Mouse (Mus musculus) liver, embryonic 15.5 days (tissue): ENCODE results near the gene Aox2. TPM values are rescaled to one million over a fixed set of nuclear protein-coding genes. Genes with fewer than 3 reads are reported as not detected.

Experiments used
- ATAC-seq: fragments of 200-750 bp; cut with Nextera tagmentation; 2 replicates; pipeline ENCODE4 v1.8.0; 2017; ENCODE audit warnings: moderate number of reproducible peaks, mild to moderate bottlenecking, moderate library complexity; ENCODE audit not compliant: insufficient read depth
- H3K27ac ChIP-seq: fragments of 300-500 bp; sonication (generic); replicated peaks from 2 replicates; pipeline ENCODE4 v1.5.1; 2015; ENCODE audit warnings: mild to moderate bottlenecking, inconsistent platforms
- H3K27me3 ChIP-seq: fragments of 300-500 bp; sonication (generic); 2 replicates; pipeline ENCODE4 v1.6.1; 2015; ENCODE audit warnings: mild to moderate bottlenecking, inconsistent platforms
- H3K36me3 ChIP-seq: fragments of 300-500 bp; sonication (generic); replicated peaks from 2 replicates; pipeline ENCODE4 v1.6.1; 2015; ENCODE audit warnings: moderate library complexity, mild to moderate bottlenecking, inconsistent platforms
- H3K4me1 ChIP-seq: fragments of 300-500 bp; sonication (generic); replicated peaks from 2 replicates; pipeline ENCODE4 v1.6.1; 2015; ENCODE audit warnings: inconsistent platforms
- H3K4me2 ChIP-seq: fragments of 300-500 bp; sonication (generic); 2 replicates; pipeline ENCODE4 v1.6.1; 2015; ENCODE audit warnings: moderate library complexity, mild to moderate bottlenecking, inconsistent platforms
- H3K4me3 ChIP-seq: fragments of 300-500 bp; sonication (generic); replicated peaks from 2 replicates; pipeline ENCODE4 v1.5.1; 2015; ENCODE audit warnings: mild to moderate bottlenecking, inconsistent platforms
- H3K9ac ChIP-seq: fragments of 300-500 bp; sonication (generic); 2 replicates; pipeline ENCODE4 v1.6.1; 2015; ENCODE audit warnings: moderate library complexity, mild to moderate bottlenecking, inconsistent platforms
- H3K9me3 ChIP-seq: fragments of 300-500 bp; sonication (generic); replicated peaks from 2 replicates; pipeline ENCODE4 v1.6.1; 2016; ENCODE audit warnings: inconsistent platforms
- WGBS: fragments of 180-500 bp; shearing (Covaris S2); methylation state at CpG from one replicate; pipeline ENCODE4 v1.1.7; 2015; ENCODE audit warnings: mixed read lengths; ENCODE audit not compliant: insufficient replicate concordance; 5-methylcytosine and 5-hydroxymethylcytosine counted together
- polyA plus RNA-seq: library from polyadenylated mRNA; unstranded; fragments of >200 nt; fragmentation: Nextera tagmentation; extraction: Ambion mirVana; gene quantifications from 2 replicates; pipeline ENCODE4 v1.2.1, GENCODE M21; 2015

Aox2 gene
- polyA plus RNA-seq, 1 experiment from 2014 or later: not detected

- Histone ChIP-seq H3K27me3 (no peaks in the 10 kb centered on the region), H3K36me3 (no peaks in the 10 kb centered on the region), H3K4me2 (no peak overlapping the region), H3K9me3 (no peaks in the 10 kb centered on the region), H3K4me3 (no peak overlapping the region), H3K4me1 (no peaks in the 10 kb centered on the region), H3K27ac (no peak overlapping the region), H3K9ac (no peak overlapping the region)
- ATAC-seq: no peak
- WGBS: 38% methylated on average over 16 of the region's 16 CpGs
Measured at GRCm38 (mm10) chr1:58289863-58290469, 11.8 kb downstream of the Aox2 start.

- H3K9ac ChIP-seq: no peak overlapping the region
- H3K9me3 ChIP-seq: no peaks in the 10 kb centered on the region
- H3K36me3 ChIP-seq: no peaks in the 10 kb centered on the region
- ATAC-seq: no peak
- no peak overlapping the region for H3K27ac ChIP-seq
- H3K27me3 ChIP-seq: no peaks in the 10 kb centered on the region
- no peak overlapping the region for H3K4me3 ChIP-seq
- no peak overlapping the region for H3K4me2 ChIP-seq
- H3K4me1 ChIP-seq: no peaks in the 10 kb centered on the region
- WGBS: 55% methylated on average over 13 of the region's 13 CpGs
Measured at GRCm38 (mm10) chr1:58291394-58292300, 13.5 kb downstream of the Aox2 start.

GRCm38 (mm10) chr1:58294730-58295129 lies 16.6 kb downstream of the Aox2 start:
- WGBS: 44% methylated on average over 5 of the region's 5 CpGs
- Histone ChIP-seq H3K27me3 (no peaks in the 10 kb centered on the region), H3K9ac (no peak overlapping the region), H3K4me2 (no peak overlapping the region), H3K4me1 (no peaks in the 10 kb centered on the region), H3K27ac (no peak overlapping the region), H3K36me3 (no peaks in the 10 kb centered on the region), H3K4me3 (no peak overlapping the region), H3K9me3 (no peaks in the 10 kb centered on the region)
- no peak for ATAC-seq

- Histone ChIP-seq H3K36me3 (no peaks in the 10 kb centered on the region), H3K4me3 (no peak overlapping the region), H3K4me2 (no peak overlapping the region), H3K27me3 (no peaks in the 10 kb centered on the region), H3K27ac (no peak overlapping the region), H3K9ac (no peak overlapping the region), H3K9me3 (no peaks in the 10 kb centered on the region), H3K4me1 (no peaks in the 10 kb centered on the region)
- WGBS: 4% methylated on average over 7 of the region's 7 CpGs
- no peak for ATAC-seq
Measured at GRCm38 (mm10) chr1:58296278-58296677, 18.2 kb downstream of the Aox2 start.

- H3K27ac ChIP-seq: no peak overlapping the region
- H3K27me3 ChIP-seq: no peaks in the 10 kb centered on the region
- no peak for ATAC-seq
- no peak overlapping the region for H3K4me3 ChIP-seq
- H3K36me3 ChIP-seq: no peaks in the 10 kb centered on the region
- no peak overlapping the region for H3K9ac ChIP-seq
- H3K4me2 ChIP-seq: no peak overlapping the region
- H3K9me3 ChIP-seq: no peaks in the 10 kb centered on the region
- H3K4me1 ChIP-seq: no peaks in the 10 kb centered on the region
- WGBS: 50% methylated on average over 4 of the region's 4 CpGs
Measured at GRCm38 (mm10) chr1:58296821-58297220, 18.7 kb downstream of the Aox2 start.

GRCm38 (mm10) chr1:58298347-58298746 lies 20.2 kb downstream of the Aox2 start:
- no peaks in the 10 kb centered on the region for H3K9me3 ChIP-seq
- no peaks in the 10 kb centered on the region for H3K27me3 ChIP-seq
- H3K4me1 ChIP-seq: no peaks in the 10 kb centered on the region
- H3K9ac ChIP-seq: no peak overlapping the region
- no peak overlapping the region for H3K4me3 ChIP-seq
- WGBS: 52% methylated on average over 6 of the region's 6 CpGs
- H3K36me3 ChIP-seq: no peaks in the 10 kb centered on the region
- no peak for ATAC-seq
- no peak overlapping the region for H3K27ac ChIP-seq
- no peak overlapping the region for H3K4me2 ChIP-seq

- Histone ChIP-seq H3K9me3 (no peaks in the 10 kb centered on the region), H3K36me3 (no peaks in the 10 kb centered on the region), H3K4me3 (no peak overlapping the region), H3K4me1 (no peaks in the 10 kb centered on the region), H3K27me3 (no peaks in the 10 kb centered on the region), H3K9ac (no peak overlapping the region), H3K27ac (no peak overlapping the region), H3K4me2 (no peak overlapping the region)
- 65% methylated on average over 7 of the region's 7 CpGs for WGBS
- ATAC-seq: no peak
Measured at GRCm38 (mm10) chr1:58301073-58301472, 22.9 kb downstream of the Aox2 start.

- no peaks in the 10 kb centered on the region for H3K4me1 ChIP-seq
- H3K4me3 ChIP-seq: no peak overlapping the region
- WGBS: 69% methylated on average over 6 of the region's 6 CpGs
- no peaks in the 10 kb centered on the region for H3K27me3 ChIP-seq
- H3K9ac ChIP-seq: no peak overlapping the region
- no peak overlapping the region for H3K27ac ChIP-seq
- H3K36me3 ChIP-seq: no peaks in the 10 kb centered on the region
- no peak for ATAC-seq
- no peaks in the 10 kb centered on the region for H3K9me3 ChIP-seq
- no peak overlapping the region for H3K4me2 ChIP-seq
Measured at GRCm38 (mm10) chr1:58302015-58302414, 23.9 kb downstream of the Aox2 start.

GRCm38 (mm10) chr1:58303009-58303408 lies 24.9 kb downstream of the Aox2 start:
- no peak for ATAC-seq
- H3K9ac ChIP-seq: no peak overlapping the region
- H3K36me3 ChIP-seq: no peaks in the 10 kb centered on the region
- H3K27me3 ChIP-seq: no peaks in the 10 kb centered on the region
- WGBS: 70% methylated on average over 6 of the region's 6 CpGs
- H3K9me3 ChIP-seq: no peaks in the 10 kb centered on the region
- no peak overlapping the region for H3K4me3 ChIP-seq
- H3K4me1 ChIP-seq: no peaks in the 10 kb centered on the region
- H3K27ac ChIP-seq: no peak overlapping the region
- no peak overlapping the region for H3K4me2 ChIP-seq

GRCm38 (mm10) chr1:58303726-58304125 lies 25.6 kb downstream of the Aox2 start:
- Histone ChIP-seq H3K27me3 (no peaks in the 10 kb centered on the region), H3K4me1 (no peaks in the 10 kb centered on the region), H3K9me3 (no peaks in the 10 kb centered on the region), H3K27ac (no peak overlapping the region), H3K4me2 (no peak overlapping the region), H3K36me3 (no peaks in the 10 kb centered on the region), H3K4me3 (no peak overlapping the region), H3K9ac (no peak overlapping the region)
- 24% methylated on average over 4 of the region's 4 CpGs for WGBS
- ATAC-seq: no peak

GRCm38 (mm10) chr1:58304296-58304695 lies 26.2 kb downstream of the Aox2 start:
- Histone ChIP-seq H3K4me3 (no peak overlapping the region), H3K9me3 (no peaks in the 10 kb centered on the region), H3K27ac (no peak overlapping the region), H3K36me3 (no peaks in the 10 kb centered on the region), H3K4me1 (no peaks in the 10 kb centered on the region), H3K27me3 (no peaks in the 10 kb centered on the region), H3K9ac (no peak overlapping the region), H3K4me2 (no peak overlapping the region)
- 61% methylated on average over 12 of the region's 12 CpGs for WGBS
- no peak for ATAC-seq
